Mouse (Mus musculus): Measurements from ENCODE around the gene Dync1li1. TPM values are rescaled to one million over a fixed set of nuclear protein-coding genes. Genes with fewer than 3 reads are reported as not detected.
"Not testable (repeated sequence)": the region's sequence is repeated elsewhere in the genome, so short reads cannot be mapped to it uniquely, and the experiment has no call there.

Gene Dync1li1
- polyA plus RNA-seq, 1 experiment, result 25.0 TPM

- 42% methylated on average over 4 of the region's 4 CpGs for WGBS
- TF ChIP-seq CTCF (IDR thresholded peaks at IDR 0.05; ENCODE audit: control insufficient read depth, insufficient read depth, low read length) (no peak), POLR2A (IDR thresholded peaks at IDR 0.05; ENCODE audit: borderline replicate concordance, control insufficient read depth, low read depth, low read length) (no peak)
- Histone ChIP-seq H3K4me3 (replicated peaks; ENCODE audit: control insufficient read depth, low read depth, low read length) (no peak overlapping the region), H3K4me1 (ENCODE audit: control insufficient read depth, insufficient read depth, low read length) (no peaks in the 10 kb centered on the region; the same call in 1 of the 2 replicates), H3K27ac (ENCODE audit: control insufficient read depth, insufficient read depth, low read depth, low read length, poor library complexity) (no peak overlapping the region)
Observed at GRCm38 (mm10) chr9:114682193-114682592, 6.4 kb upstream of the Dync1li1 start.

DNA sequence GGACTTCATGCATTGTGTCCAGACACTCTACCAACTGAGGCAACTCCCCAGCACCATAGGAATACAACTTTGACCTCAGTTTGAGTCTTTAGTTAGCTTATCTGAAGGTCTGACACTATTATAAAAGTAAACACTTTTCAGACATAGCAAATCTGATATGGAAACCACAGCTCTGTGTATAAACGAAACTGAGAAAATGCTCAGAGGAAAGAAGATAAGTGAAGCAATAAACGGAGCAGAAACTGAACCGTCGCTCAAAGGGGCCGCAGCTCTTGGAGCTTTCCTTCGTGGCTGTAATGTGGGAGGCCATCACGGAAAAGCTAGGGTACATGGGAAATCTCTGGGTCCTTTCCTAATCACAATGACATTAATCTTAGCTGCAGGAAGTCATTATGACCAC is 2.3 kb upstream of the Dync1li1 start:
- Histone ChIP-seq H3K4me3 (replicated peaks; ENCODE audit: control insufficient read depth, low read depth, low read length) (no peak overlapping the region), H3K4me1 (ENCODE audit: control insufficient read depth, insufficient read depth, low read length) (peaks cover 4% of the 10 kb centered on the region; the same call in 1 of the 2 replicates), H3K27ac (ENCODE audit: control insufficient read depth, insufficient read depth, low read depth, low read length, poor library complexity) (no peak overlapping the region)
- TF ChIP-seq POLR2A (IDR thresholded peaks at IDR 0.05; ENCODE audit: borderline replicate concordance, control insufficient read depth, low read depth, low read length) (no peak), CTCF (IDR thresholded peaks at IDR 0.05; ENCODE audit: control insufficient read depth, insufficient read depth, low read length) (no peak)
- WGBS, result 40% methylated on average over 7 of the region's 7 CpGs

GRCm38 (mm10) chr9:114687639-114688038 is 951 bp upstream of the Dync1li1 start:
- no peak overlapping the region for H3K4me3 ChIP-seq (replicated peaks; ENCODE audit: control insufficient read depth, low read depth, low read length)
- no peak for TF ChIP-seq CTCF (IDR thresholded peaks at IDR 0.05; ENCODE audit: control insufficient read depth, insufficient read depth, low read length)
- TF ChIP-seq POLR2A (IDR thresholded peaks at IDR 0.05; ENCODE audit: borderline replicate concordance, control insufficient read depth, low read depth, low read length), result no peak
- WGBS, result 84% methylated on average over 13 of the region's 13 CpGs
- no peak overlapping the region for H3K27ac ChIP-seq (ENCODE audit: control insufficient read depth, insufficient read depth, low read depth, low read length, poor library complexity)
- H3K4me1 ChIP-seq (ENCODE audit: control insufficient read depth, insufficient read depth, low read length), result peaks cover 4% of the 10 kb centered on the region; the same call in 1 of the 2 replicates

GRCm38 (mm10) chr9:114688953-114689407 is 390 bp downstream of the Dync1li1 start:
- Histone ChIP-seq H3K4me1 (ENCODE audit: control insufficient read depth, insufficient read depth, low read length) (peaks cover 4% of the 10 kb centered on the region; the same call in 1 of the 2 replicates), H3K27ac (ENCODE audit: control insufficient read depth, insufficient read depth, low read depth, low read length, poor library complexity) (peak overlapping the region; percentile 92), H3K4me3 (replicated peaks; ENCODE audit: control insufficient read depth, low read depth, low read length) (peak overlapping the region; percentile 94)
- under 1% methylated on average over 50 of the region's 50 CpGs for WGBS
- TF ChIP-seq POLR2A (IDR thresholded peaks at IDR 0.05; ENCODE audit: borderline replicate concordance, control insufficient read depth, low read depth, low read length) (no peak), CTCF (IDR thresholded peaks at IDR 0.05; ENCODE audit: control insufficient read depth, insufficient read depth, low read length) (no peak)

GRCm38 (mm10) chr9:114690119-114690601 is 1.6 kb downstream of the Dync1li1 start:
- H3K4me1 ChIP-seq (ENCODE audit: control insufficient read depth, insufficient read depth, low read length), result peaks cover 4% of the 10 kb centered on the region; the same call in 1 of the 2 replicates
- 32% methylated on average over 10 of the region's 10 CpGs for WGBS
- H3K27ac ChIP-seq (ENCODE audit: control insufficient read depth, insufficient read depth, low read depth, low read length, poor library complexity), result no peak overlapping the region
- no peak overlapping the region for H3K4me3 ChIP-seq (replicated peaks; ENCODE audit: control insufficient read depth, low read depth, low read length)
- no peak for TF ChIP-seq CTCF (IDR thresholded peaks at IDR 0.05; ENCODE audit: control insufficient read depth, insufficient read depth, low read length)
- TF ChIP-seq POLR2A (IDR thresholded peaks at IDR 0.05; ENCODE audit: borderline replicate concordance, control insufficient read depth, low read depth, low read length), result no peak

DNA sequence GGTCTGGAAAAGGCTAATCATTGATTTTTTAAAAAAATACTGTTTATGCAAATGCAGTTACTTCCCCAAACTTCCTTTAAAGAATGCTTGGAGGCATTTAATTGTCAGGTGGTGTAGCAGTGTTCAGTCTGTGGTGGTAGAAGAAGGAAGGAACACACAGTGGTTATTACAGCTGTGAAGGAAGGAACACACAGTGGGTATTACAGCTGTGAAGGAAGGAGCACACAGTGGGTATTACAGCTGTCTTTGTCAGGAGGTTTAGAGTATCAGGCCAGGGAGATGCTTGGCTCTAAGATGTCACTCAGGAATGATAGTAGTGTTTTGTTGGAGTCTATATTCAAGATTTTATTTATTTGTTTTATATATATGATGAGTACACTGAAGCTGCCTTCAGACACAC is 2.5 kb downstream of the Dync1li1 start:
- H3K27ac ChIP-seq (ENCODE audit: control insufficient read depth, insufficient read depth, low read depth, low read length, poor library complexity), result no peak overlapping the region
- H3K4me1 ChIP-seq (ENCODE audit: control insufficient read depth, insufficient read depth, low read length), result peaks cover 4% of the 10 kb centered on the region; the same call in 1 of the 2 replicates
- no peak for TF ChIP-seq POLR2A (IDR thresholded peaks at IDR 0.05; ENCODE audit: borderline replicate concordance, control insufficient read depth, low read depth, low read length)
- no peak for TF ChIP-seq CTCF (IDR thresholded peaks at IDR 0.05; ENCODE audit: control insufficient read depth, insufficient read depth, low read length)
- H3K4me3 ChIP-seq (replicated peaks; ENCODE audit: control insufficient read depth, low read depth, low read length), result no peak overlapping the region

- H3K27ac ChIP-seq (ENCODE audit: control insufficient read depth, insufficient read depth, low read depth, low read length, poor library complexity); H3K4me3 ChIP-seq (replicated peaks; ENCODE audit: control insufficient read depth, low read depth, low read length); H3K4me1 ChIP-seq (ENCODE audit: control insufficient read depth, insufficient read depth, low read length): not testable (repeated sequence)
- 90% methylated on average over 8 of the region's 8 CpGs for WGBS
Observed at GRCm38 (mm10) chr9:114695662-114696061, 7.1 kb downstream of the Dync1li1 start.

GRCm38 (mm10) chr9:114697072-114697471 is 8.5 kb downstream of the Dync1li1 start:
- H3K4me1 ChIP-seq (ENCODE audit: control insufficient read depth, insufficient read depth, low read length), result no peaks in the 10 kb centered on the region
- H3K4me3 ChIP-seq (replicated peaks; ENCODE audit: control insufficient read depth, low read depth, low read length), result no peak overlapping the region
- 82% methylated on average over 4 of the region's 4 CpGs for WGBS
- no peak for TF ChIP-seq POLR2A (IDR thresholded peaks at IDR 0.05; ENCODE audit: borderline replicate concordance, control insufficient read depth, low read depth, low read length)
- TF ChIP-seq CTCF (IDR thresholded peaks at IDR 0.05; ENCODE audit: control insufficient read depth, insufficient read depth, low read length), result no peak
- no peak overlapping the region for H3K27ac ChIP-seq (ENCODE audit: control insufficient read depth, insufficient read depth, low read depth, low read length, poor library complexity)

- no peaks in the 10 kb centered on the region for H3K4me1 ChIP-seq (ENCODE audit: control insufficient read depth, insufficient read depth, low read length)
- H3K27ac ChIP-seq (ENCODE audit: control insufficient read depth, insufficient read depth, low read depth, low read length, poor library complexity), result no peak overlapping the region
- H3K4me3 ChIP-seq (replicated peaks; ENCODE audit: control insufficient read depth, low read depth, low read length), result no peak overlapping the region
- 89% methylated on average over 5 of the region's 5 CpGs for WGBS
- no peak for TF ChIP-seq POLR2A (IDR thresholded peaks at IDR 0.05; ENCODE audit: borderline replicate concordance, control insufficient read depth, low read depth, low read length)
- TF ChIP-seq CTCF (IDR thresholded peaks at IDR 0.05; ENCODE audit: control insufficient read depth, insufficient read depth, low read length), result no peak
Observed at GRCm38 (mm10) chr9:114697926-114698325, 9.3 kb downstream of the Dync1li1 start.
